Mouse (Mus musculus): ENCODE results near the gene Tcf20. TPM values are rescaled to one million over a fixed set of nuclear protein-coding genes. Genes with fewer than 3 reads are reported as not detected.
"Not testable (repeated sequence)": the region's sequence is repeated elsewhere in the genome, so short reads cannot be mapped to it uniquely, and the experiment has no call there.

Tcf20 gene
- polyA plus RNA-seq, 1 experiment from 2014 or later, result 7.2 TPM

DNA sequence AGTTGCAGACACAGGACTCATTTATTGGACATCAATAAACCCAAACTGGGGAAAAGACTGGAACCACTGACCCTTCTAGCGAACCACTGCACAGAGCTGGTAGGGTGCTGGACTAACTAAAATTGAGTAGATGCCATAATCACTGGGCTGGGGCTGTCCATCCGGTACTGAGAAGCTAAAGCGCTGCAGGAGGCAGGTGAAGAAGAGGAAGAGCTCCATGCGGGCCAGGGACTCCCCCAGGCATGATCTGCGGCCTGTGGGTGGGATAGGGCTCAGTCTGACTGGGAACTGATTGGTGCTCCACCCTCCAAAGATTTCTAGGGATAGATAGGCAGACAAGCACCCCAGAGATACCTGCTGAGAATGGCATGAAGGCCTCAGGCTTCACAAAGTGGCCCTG, 209.8 kb downstream of the Tcf20 start:
- not testable (repeated sequence) for H3K27ac ChIP-seq (ENCODE audit: low read length); ATAC-seq (ENCODE audit: low read depth)
- 87% methylated on average over 5 of the region's 5 CpGs for WGBS

DNA sequence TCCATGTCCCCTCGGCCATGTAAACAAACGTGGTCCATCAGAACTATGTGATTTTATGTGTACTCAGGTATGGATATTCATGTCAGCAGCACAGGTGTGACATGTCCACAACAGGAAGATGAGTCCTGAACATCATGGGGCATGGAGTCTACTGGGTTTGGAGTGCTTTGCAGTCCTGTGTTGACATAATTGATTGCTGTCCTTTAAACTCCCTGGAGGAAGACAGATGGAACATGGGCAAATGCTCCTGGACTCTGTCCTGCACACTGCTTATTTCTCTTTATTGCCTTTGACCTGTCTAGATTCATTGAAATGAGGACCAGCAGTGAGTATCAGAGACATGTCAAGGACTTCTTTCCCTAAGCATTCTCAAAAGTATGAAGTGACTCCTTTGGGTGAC, 221.7 kb downstream of the Tcf20 start:
- H3K4me1 ChIP-seq (replicated peaks; ENCODE audit: control insufficient read depth, insufficient read depth, low read length), result no peaks in the 10 kb centered on the region
- no peak overlapping the region for H3K4me2 ChIP-seq (ENCODE audit: low read depth, low read length)
- H3K36me3 ChIP-seq (ENCODE audit: control insufficient read depth, insufficient read depth, low read length), result no peaks in the 10 kb centered on the region
- 79% methylated on average over 2 of the region's 2 CpGs for WGBS
- no peak overlapping the region for H3K4me3 ChIP-seq (ENCODE audit: low read length)
- no peak overlapping the region for H3K9ac ChIP-seq (ENCODE audit: low read length)
- no peak overlapping the region for H3K27ac ChIP-seq (ENCODE audit: low read length)
- ATAC-seq (ENCODE audit: low read depth), result no peak
- H3K9me3 ChIP-seq (ENCODE audit: control insufficient read depth, low read length), result no peaks in the 10 kb centered on the region
- no peaks in the 10 kb centered on the region for H3K27me3 ChIP-seq (ENCODE audit: control insufficient read depth, insufficient read depth, low read depth, low read length)

More for the DNA sequence above, 209.8 kb downstream of the Tcf20 start:
- not testable (repeated sequence) for H3K4me2 ChIP-seq (ENCODE audit: low read depth, low read length); H3K27me3 ChIP-seq (ENCODE audit: control insufficient read depth, insufficient read depth, low read depth, low read length); H3K4me3 ChIP-seq (ENCODE audit: low read length); H3K9me3 ChIP-seq (ENCODE audit: control insufficient read depth, low read length); H3K4me1 ChIP-seq (replicated peaks; ENCODE audit: control insufficient read depth, insufficient read depth, low read length); H3K36me3 ChIP-seq (ENCODE audit: control insufficient read depth, insufficient read depth, low read length); H3K9ac ChIP-seq (ENCODE audit: low read length)

DNA sequence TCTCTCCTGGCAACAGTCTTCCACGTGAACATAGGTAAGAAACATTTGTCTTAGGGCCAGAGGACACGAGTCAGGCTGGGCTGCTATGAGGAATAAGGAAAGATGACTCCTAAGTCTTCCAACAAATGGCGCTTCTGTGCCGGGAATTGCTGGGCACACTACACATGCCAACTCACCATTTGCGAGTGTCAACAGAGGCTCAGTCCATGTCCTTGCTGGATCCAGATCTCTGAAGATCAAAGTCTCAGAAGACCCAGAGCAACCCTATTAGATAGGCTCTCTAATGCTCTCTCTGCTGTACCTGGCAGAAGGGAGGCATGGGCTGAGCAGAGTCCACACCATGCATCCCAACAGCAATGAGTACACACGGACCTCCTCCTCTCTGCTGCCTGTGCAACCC, 222.8 kb downstream of the Tcf20 start:
- Histone ChIP-seq H3K36me3 (ENCODE audit: control insufficient read depth, insufficient read depth, low read length) (no peaks in the 10 kb centered on the region), H3K27ac (ENCODE audit: low read length) (no peak overlapping the region), H3K4me3 (ENCODE audit: low read length) (no peak overlapping the region), H3K9me3 (ENCODE audit: control insufficient read depth, low read length) (no peaks in the 10 kb centered on the region), H3K4me2 (ENCODE audit: low read depth, low read length) (no peak overlapping the region), H3K27me3 (ENCODE audit: control insufficient read depth, insufficient read depth, low read depth, low read length) (no peaks in the 10 kb centered on the region), H3K4me1 (replicated peaks; ENCODE audit: control insufficient read depth, insufficient read depth, low read length) (no peaks in the 10 kb centered on the region), H3K9ac (ENCODE audit: low read length) (no peak overlapping the region)
- 78% methylated on average over 6 of the region's 6 CpGs for WGBS
- no peak for ATAC-seq (ENCODE audit: low read depth)

DNA sequence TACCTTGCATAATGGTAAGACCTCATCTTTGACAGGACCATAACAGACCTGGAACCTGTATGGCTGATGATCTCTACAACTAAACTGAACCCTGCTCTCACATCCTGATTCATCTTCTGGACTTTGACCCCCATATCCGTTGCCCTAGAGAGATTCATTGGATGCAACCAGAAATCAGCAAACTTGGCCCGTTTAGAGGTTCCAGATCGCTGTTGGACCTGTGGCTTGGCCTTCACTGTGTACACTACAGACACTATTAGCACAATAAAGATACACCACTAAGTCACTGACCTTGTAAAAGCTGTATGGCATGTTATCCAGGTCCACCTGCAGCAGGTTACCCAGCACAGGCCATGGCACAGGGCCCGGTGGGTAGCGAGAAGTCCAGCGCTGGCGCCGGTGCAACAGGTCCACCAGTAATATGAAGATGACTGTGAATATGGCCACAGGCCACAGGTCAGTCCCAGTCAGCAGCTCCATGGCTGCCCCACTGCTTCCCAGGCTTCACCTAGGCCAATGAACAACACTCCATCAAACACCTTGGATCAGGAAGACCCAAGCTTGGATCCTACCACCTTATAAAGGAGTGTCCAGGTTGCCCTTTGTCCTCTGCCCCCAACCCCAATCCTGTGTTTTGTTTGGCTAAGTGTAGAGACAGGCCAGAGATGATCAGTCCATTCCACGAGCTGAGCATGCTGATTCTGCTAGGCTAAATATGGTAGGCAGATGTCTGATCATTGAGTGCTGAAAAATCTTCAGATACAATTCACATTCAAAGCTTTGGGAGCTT, 223.8 kb downstream of the Tcf20 start, which contains the start of gene Cyp2d40:
Cyp2d40 (minus strand) TSS at position 553 of the 790 bp plus-strand sequence.
- no peaks in the 10 kb centered on the region for H3K4me1 ChIP-seq (replicated peaks; ENCODE audit: control insufficient read depth, insufficient read depth, low read length)
- no peak within 1 kb of the TSS for H3K4me3 ChIP-seq (ENCODE audit: low read length)
- H3K27ac ChIP-seq (ENCODE audit: low read length), result no peak within 1 kb of the TSS
- WGBS, result 87% methylated on average over 9 of the region's 9 CpGs
- H3K36me3 ChIP-seq (ENCODE audit: control insufficient read depth, insufficient read depth, low read length), result no peaks in the 10 kb centered on the region
- no peak within 1 kb of the TSS for H3K4me2 ChIP-seq (ENCODE audit: low read depth, low read length)
- H3K27me3 ChIP-seq (ENCODE audit: control insufficient read depth, insufficient read depth, low read depth, low read length), result no peaks in the 10 kb centered on the region
- no peak for ATAC-seq (ENCODE audit: low read depth)
- H3K9ac ChIP-seq (ENCODE audit: low read length), result no peak within 1 kb of the TSS
- H3K9me3 ChIP-seq (ENCODE audit: control insufficient read depth, low read length), result no peaks in the 10 kb centered on the region

Small RNA genes lying within 50 kb of the gene (microRNA-seq; reads per million reads assigned to microRNA genes)
- gene Gm27618 (not detected), gene Mir3080 (13.2 reads per million, percentile 28 among the genes with 10 or more reads in this experiment)

Other genes starting within 250 kb of the Tcf20 start
- not detected in 2 replicates for gene Cyp2d40, start 223.7 kb downstream of the Tcf20 start, polyA plus RNA-seq (2015; fragmentation: Nextera tagmentation; extraction: Ambion mirVana)
- gene Cyp2d26, start 193.6 kb downstream of the Tcf20 start, polyA plus RNA-seq (2015; fragmentation: Nextera tagmentation; extraction: Ambion mirVana), result 0.31 and 1.4 TPM in 2 replicates
- 4.3 and 4.7 TPM in 2 replicates for gene Nfam1, start 45.4 kb upstream of the Tcf20 start, polyA plus RNA-seq (2015; fragmentation: Nextera tagmentation; extraction: Ambion mirVana)
- gene Serhl, start 101.6 kb upstream of the Tcf20 start, polyA plus RNA-seq (2015; fragmentation: Nextera tagmentation; extraction: Ambion mirVana), result 69.4 and 70.8 TPM in 2 replicates
- gene Rrp7a, start 134.9 kb upstream of the Tcf20 start, polyA plus RNA-seq (2015; fragmentation: Nextera tagmentation; extraction: Ambion mirVana), result 62.9 and 66.2 TPM in 2 replicates
- gene Poldip3, start 161.5 kb upstream of the Tcf20 start, polyA plus RNA-seq (2015; fragmentation: Nextera tagmentation; extraction: Ambion mirVana), result 137 TPM in 2 replicates
- 184 and 192 TPM in 2 replicates for gene Cyb5r3, start 184.7 kb upstream of the Tcf20 start, polyA plus RNA-seq (2015; fragmentation: Nextera tagmentation; extraction: Ambion mirVana)